Mouse (Mus musculus): Measurements from ENCODE around the gene Cd7.

DNA sequence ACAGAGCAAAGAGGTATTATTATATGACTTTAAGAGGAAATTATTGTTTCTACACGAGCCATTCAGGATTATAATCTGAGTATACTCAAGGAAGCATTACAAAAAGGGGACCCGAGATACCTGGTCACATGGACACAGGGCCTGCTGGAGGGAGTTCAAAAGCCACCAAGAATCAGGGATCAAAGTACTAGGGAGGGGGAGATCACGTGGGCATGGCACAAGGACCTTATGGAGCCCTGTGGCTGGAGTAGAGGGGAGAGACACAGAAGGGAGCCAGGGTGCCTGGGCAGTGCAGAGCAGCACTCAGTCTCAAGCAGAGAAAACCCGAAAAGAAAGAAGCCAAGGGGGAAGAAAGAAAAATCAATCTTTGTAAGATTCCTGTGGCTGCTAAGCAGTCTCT, 13.2 kb upstream of the Cd7 start:
- TF ChIP-seq CTCF (conservative IDR thresholded peaks at IDR 0.05; ENCODE audit: low read length), result no peak
- no peak for TF ChIP-seq NANOG (IDR thresholded peaks at IDR 0.05; ENCODE audit: borderline replicate concordance, low read length)
